Mouse (Mus musculus) megakaryocyte, embryonic 14.5 days (primary cell): ENCODE measurements around the gene Ctns.

Source experiments
- FLI1 ChIP-seq: IDR thresholded peaks from 2 replicates; pipeline ENCODE4 v1.6.1; 2012; ENCODE audit warnings: low read length, inconsistent platforms, mixed read lengths
- GATA1 ChIP-seq: IDR thresholded peaks from 3 replicates; pipeline ENCODE4 v1.6.1; 2012; ENCODE audit warnings: mixed read lengths, low read length, inconsistent platforms, borderline replicate concordance

- TF ChIP-seq GATA1 = no peak
- no peak for TF ChIP-seq FLI1
Observed at GRCm38 (mm10) chr11:73242777-73243176, 43.9 kb upstream of the Ctns start.
